Mouse (Mus musculus) ovary, postnatal 36 days (tissue): ENCODE measurements at regions not wholly inside any gene's neighbourhood (a gene's known extent, or its start where the extent isn't known, plus 50 kb on each side); places are given as distances from the start of the nearest gene placed in this dataset.

Source experiments
- DNase-seq: peaks from one replicate; pipeline ENCODE4 v3.0.0; 2022; ENCODE audit warnings: low spot score, mixed read lengths

DNA sequence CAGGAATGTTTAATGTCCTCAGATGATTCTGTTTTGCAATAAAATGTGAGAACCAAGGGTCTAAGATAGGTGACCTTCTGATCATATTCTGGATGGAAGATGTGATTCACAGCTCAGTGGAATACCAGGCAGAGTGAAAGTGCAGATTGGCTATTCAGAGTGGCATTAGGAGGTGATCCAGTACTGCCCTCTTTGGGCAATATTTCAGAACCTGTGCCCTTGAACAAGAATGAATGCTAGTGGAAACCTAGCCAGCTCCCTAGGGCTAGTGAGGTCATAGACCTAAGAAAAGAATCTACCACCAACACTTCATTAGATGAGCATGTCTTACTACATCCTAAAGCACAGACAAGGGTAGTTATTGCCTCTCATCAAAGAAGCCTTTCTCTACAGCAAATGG is 372.7 kb upstream of the Trib2 start:
- DNase-seq = no peak

DNA sequence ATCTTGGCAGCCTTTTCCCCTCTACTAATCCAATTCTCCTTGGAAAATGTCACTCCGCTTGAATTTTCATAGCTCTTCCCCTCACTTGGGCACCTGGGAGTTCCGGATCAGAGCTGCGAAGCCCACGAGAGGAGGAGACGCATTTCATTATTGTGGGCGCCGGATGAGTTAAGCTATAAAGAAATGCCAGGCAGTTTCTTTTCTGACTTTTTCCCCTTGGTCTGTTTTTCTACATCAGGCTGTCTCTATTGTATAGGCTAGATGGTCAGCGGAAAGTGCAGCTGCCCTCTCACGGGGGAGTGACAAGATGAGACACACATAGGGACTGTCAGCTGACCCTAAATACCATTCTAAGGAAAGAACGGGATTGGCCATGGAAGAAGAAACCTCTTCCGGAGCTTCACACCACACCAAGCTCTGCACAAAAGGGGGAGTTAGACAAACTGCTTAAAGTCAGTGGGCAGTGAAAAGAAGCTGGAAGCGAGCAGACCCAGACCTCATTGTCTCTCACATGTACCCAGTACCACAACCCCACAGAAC is 369.3 kb upstream of the Trib2 start:
- DNase-seq = no peak

DNA sequence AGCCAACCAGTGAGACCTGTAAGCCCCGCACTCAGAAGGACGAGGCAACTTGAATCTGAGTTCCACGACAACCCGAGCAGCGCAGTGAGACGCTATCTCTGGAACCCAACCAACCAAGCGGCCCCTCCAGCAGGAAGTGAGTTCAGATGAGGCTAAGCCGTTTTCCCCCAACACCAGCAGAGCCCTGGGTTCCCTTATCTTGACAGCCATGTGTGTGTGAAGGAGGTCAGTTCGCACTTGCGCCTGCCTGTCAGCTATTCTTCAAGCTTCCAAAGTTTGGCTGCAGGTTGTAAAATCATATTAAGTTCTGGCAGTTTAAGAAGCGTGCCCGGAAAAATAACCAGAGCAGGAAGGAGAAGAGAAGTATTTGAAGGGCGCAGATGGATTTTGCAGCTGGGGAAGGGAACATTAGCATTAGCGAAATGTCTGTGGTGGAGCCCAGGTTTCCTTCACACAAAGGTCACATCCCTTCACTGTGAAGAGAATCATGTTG is 368.8 kb upstream of the Trib2 start:
- peak; percentile 6 for DNase-seq

DNA sequence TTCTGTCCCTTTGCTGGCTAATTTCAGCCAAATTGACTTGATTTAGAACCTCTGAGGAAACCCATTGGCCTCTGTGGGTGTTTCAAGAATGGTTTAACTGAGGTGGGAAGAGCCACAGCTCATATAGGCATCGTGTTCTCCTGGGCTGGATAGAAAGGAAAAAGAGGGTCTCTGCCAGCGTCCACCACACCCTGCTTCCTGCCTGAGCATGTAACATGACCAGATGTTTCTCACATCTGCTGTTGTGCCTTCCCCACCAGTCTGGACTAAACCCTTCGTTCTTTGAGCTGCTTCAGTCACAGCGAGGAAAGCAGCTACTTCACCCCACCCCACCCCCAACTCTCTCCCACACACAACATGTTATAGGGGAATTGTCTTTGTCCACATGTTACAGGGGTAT is 366.3 kb upstream of the Trib2 start:
- DNase-seq = no peak

DNA sequence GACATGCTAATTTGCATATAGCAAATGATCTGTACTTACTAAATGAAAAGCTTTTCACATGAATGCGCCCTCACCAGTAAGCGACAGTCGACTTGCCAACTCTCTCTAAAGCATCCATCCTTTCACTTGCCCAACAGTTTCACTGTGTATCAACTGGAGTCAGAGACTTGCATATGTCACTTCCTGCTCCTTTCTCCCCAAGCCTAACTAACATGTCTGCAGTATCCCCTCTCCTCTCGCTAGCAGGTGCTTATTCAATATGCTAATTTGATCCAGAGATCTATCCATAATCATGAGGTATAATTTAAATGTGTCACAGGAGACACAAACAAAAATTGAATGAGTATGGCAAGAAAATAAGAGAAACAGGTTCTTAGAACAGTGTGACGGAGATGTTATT is 364.9 kb upstream of the Trib2 start:
- no peak for DNase-seq

DNA sequence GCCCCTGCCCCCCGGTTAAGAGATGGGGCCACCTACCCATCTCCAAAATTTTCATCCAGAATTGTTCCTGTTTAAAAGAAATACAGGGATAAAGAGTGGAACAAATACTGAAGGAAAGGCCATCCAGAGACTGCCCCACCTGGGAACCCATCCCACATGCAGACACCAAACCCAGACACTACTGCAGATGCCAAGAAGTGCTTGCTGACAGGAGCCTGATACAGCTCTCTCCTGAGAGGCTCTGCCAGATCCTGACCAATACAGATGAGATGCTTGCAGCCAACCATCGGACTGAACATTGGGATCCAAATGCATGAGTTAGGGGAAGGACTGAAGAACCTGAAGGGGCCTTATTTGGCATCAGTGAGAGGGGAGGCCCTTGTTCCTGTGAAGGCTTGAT is 363.2 kb upstream of the Trib2 start:
- DNase-seq = no peak

DNA sequence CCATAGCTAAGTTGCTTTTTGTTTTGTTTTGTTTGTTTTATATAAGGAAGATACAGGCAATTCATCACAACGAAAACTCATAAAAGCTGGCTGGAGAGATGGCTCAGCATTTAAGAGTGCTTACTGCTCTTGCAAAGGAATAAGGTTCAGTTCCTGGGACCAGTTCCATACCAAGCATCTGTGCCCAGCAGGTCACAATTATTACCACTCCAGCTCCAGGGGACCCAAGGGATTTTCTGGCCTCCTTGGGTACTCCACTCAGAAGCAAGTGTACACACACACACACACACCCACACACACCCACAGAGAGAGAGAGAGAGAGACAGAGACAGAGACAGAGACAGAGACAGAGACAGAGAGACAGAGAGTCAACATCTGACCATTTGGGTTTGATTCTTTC is 359.6 kb upstream of the Trib2 start:
- no peak for DNase-seq

DNA sequence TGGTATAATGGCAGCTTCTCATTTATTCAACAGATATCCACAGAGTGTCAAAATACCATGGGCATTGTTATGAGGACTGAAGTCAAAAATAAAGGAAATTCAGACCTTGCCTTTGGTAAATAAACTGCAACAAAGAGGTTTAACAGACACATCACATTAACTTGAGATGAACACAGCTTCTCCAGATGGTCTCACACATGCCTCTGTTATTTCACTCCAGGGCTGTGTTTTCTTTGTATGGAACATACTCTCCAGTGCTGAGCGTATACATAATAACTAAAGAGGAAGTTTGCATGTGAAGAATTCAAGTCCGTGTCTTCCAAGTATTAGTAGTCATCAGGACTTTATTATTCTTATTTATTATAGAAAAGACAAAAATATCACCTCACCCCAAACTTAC is 355.5 kb upstream of the Trib2 start:
- no peak for DNase-seq

DNA sequence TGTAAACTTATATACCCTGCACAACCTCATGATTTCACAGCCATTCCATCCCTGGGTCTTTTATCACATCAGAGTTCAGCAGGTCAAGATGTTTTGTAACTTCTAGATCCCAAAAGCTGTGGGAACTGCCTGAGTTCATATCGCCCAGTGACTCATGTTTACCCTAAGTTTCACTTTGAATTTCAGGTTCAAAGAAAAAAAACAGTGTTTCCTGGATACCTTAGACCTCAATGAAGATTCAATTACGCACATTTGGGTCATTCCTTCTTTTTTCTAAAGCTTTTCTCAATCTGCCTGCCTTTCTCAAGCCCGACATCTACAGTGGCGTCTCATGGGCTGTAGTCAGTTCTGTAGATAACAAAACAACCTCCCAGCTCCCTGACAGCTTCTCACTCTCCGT is 354.9 kb upstream of the Trib2 start:
- no peak for DNase-seq

DNA sequence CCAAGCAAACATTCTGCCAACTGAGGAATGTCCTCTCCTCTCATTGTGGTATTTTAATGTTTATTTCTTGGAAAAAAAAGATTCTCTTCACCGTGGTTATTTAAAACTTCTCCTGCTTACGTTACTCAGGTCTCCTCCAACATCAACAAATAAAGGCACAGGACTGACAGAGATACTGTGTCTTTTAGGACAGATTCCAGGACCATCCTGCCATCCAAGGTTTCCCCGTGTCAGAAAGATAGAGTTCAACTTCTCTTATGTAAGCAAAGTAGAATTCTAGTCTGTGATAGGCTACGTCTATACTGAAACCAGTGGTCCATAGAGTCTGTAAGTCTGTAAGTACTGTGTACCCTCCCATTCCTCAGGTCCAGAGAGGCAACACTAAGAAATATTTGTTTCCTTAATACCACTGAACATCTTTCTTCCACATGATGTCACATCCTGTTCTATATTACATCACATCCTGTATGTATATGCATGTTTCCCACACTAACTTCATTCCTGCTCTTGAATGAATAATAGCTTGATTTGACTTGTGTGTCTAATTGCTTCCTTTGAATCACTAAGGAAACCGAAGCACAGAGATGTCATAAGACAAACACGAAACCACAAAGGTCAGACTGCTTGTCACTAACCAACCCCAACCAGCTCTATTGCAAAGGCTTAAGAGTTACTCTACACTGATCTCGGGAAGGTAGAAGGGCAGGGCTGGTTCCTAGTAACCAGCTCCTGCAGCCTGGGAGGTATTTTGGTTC is 353.2 kb upstream of the Trib2 start:
- DNase-seq = no peak

DNA sequence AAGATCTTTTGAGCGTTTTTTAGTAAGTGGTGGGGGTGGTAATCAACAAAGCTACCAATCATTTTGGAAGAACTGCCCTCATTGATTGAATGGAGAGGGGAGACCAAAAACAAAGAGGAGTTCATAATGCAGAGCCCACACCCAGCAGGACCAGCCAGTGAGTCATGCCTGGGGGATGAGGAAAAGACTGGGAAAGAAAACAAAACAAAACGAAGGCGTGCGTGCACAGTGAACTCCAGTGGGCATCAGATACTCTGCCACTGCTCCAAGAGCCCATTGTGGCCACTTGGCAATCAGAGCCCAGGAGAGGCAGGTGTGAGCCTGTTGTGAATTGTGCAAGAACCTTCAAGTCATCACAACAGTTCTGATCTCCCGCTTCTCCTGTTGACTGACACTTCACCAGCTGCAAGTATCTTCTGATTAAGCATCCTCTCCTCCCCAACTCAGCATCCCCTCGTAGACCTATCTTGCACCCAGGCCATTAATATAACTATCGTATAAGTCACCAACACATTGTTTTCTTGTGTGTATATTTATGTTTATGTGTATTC is 351.1 kb upstream of the Trib2 start:
- no peak for DNase-seq

DNA sequence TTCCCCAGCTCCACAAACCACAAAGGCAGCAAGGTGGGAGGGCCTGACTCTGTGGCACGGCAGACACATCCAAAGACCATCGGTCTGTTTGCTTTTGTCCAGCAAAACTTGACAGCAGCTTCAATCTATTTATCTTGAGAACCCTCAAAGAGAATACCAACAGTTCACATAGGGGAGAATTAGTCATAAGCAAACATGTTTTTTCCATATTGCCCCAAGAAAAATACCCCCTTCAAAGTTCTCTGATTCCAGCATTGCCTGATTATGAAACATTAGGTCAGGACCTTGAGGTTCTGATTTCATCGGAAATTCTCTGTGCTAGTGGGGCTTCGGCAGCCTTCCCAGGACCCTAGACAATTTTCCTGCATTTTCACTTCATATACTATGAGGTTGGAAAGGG is 348.4 kb upstream of the Trib2 start:
- DNase-seq = no peak

DNA sequence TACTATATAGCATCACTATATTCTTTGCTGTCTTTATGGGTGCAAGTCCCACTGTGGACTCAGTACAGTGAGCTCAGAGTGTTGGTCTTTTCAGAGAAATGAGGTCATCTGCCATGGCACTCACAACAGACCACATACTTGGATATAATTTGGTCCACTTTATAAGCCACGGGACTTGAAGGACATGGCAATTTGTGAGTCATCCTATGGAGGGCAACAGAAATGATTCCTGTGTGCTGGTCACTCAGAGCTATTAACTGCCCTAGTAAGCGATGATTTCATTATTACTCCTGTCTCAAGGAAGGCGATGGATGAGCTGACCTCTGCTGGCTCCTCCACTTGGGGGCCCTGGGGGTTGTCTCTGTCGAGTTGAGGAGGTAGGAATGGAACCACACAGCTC is 345.2 kb upstream of the Trib2 start:
- no peak for DNase-seq

DNA sequence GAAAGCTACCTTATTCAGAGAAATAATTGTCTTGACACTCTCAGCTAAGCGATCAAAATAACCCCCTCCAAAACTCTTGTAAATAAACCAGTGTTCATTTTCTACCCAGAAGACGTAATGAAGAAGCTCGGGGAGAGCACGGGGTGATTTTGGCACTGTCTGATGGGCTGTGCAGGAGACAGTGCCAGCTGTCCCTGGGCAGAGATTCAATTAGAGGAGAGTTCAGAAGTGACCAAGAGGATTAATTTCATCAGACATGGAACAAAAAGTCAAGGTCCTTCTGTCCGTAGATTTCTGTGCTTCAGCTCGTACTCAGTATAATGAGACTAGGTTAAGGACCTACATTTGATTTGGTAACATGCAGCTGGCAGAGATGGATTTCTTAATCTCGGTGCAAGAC is 341.2 kb upstream of the Trib2 start:
- DNase-seq = peak; percentile 34

DNA sequence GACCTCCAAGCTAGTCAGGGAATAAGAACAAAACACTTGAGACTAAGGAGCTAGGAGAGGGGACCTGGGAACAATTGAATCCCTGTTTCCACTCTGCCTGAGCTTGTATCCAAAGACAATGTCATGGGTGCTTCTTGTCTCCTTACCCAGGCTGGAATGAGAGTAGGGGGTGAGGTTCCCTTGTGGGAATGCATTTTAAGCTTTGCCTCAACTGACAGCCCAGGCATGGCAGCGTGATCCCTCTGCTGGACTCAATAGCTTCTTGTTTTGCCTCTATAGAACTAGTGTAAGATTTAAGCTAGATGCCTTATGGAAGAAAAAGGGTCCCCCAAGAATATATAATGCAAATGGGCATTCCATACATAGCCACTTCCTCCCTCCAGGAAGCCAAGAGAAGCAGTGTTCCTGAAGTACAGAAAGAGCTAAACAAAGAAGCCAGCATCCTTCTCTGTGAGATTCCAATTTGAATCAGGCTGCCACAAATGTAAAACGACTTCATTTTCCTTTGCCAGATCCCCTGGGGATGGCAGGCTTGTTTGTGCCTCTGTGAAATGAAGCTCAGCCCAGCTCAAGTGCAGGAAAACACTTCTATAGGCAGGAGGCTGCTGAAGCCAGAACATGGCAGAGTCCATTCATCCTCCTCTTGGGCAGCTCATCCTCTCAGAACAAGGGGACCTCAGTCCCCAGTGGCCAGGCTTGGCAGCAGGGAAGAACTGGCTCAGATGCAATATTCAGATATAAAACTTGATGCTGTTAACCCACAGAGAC is 339.3 kb upstream of the Trib2 start:
- DNase-seq = no peak

DNA sequence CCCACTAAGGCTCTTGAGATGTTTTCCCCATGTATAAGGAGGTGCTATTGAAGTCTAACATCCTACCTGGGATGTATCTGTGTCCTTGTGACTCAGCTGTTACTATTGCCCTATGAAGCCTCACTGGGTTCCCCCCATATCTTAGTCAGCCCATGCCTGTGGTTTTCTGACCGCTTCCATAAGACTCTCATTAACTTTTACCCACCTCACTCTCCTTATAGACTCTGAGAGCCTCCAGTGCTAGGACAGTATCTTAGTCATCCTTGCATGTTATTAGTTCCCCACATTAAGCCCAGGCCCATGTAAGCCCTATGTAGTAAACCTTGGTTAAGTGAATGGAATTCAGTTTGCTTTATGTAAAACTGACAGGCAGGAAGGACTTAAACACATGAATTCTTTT is 337.5 kb upstream of the Trib2 start:
- no peak for DNase-seq

DNA sequence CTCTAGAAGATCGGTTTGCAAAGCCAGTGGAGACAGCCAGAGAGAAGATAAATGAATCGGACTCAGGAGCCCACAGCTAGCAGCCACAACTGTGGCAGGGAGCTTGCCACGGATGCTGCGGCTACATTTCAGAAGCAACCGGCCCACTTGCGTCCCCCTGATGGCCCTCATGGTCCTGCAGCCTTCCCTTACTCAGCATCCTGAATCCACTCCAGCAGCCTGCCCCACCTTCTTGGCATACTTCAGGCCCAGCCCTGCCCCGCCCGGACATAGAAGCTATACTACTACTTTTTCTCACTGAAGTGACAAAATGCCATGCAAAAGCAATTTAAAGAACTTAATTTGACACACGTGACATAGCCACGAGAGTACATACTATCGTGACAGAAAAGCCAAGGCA is 335.4 kb upstream of the Trib2 start:
- no peak for DNase-seq

DNA sequence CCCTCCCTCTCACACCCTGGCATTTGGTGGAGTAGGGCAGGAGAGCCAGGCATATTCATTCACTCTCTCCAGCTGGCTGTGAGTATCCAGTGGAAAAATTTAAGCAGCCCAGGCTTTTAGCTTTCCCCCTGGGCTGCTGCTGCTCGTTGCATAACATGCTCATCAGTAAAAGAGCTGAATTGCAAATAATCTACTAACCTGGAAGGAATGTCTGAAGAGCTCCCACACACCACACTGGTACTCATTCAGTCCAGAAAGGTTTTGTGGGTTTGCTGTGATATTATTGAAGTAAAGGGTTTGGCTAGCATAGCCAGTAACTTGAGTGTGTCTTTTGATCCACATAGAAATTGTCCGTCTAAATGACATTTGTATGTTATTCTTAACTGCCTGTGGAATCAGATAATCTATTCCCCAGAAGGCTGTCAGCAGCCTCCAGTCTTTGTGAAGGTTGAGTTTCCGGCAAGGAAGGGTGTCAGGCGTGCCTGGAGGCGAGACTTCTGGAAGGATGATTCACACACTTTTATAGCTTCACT is 334.5 kb upstream of the Trib2 start:
- no peak for DNase-seq

DNA sequence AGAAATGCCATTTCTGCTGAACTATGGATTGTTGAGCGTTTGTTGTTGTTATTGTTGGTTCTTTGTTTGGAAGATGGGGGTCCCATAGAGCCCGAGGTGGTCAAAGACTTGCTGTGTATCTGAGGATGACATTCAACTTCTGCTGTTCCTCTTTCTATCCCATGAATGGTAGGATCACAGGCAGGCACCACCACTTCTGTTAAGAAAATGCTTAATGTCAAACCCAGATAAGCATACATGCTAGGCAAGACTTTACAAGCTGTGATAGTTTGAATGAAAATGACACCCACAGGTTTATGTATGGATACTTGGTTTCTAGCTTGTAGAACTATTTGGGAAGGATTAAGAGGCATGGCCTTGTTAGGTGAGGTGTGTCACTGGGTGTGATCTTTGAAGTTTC is 330.2 kb upstream of the Trib2 start:
- DNase-seq = no peak

DNA sequence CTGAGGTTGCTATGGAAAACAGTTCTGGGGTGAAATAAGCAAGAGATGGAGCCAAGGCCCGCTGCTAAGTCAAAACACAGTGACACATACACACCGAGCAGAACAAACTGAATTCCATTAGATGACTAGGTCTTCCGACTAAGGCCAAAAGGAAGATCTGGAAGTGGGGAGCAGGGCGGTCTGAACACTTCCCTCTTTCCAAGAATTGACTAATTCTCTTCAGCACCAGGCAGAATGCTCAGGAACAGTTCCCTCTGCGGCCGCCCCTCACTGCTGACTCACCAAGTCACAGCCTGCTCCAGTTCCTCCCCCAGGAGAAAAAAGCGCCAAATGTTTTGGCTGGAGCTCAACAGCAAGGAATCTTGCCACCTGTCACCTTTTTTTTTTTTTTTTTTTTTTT is 328.9 kb upstream of the Trib2 start:
- DNase-seq = peak; percentile 24

DNA sequence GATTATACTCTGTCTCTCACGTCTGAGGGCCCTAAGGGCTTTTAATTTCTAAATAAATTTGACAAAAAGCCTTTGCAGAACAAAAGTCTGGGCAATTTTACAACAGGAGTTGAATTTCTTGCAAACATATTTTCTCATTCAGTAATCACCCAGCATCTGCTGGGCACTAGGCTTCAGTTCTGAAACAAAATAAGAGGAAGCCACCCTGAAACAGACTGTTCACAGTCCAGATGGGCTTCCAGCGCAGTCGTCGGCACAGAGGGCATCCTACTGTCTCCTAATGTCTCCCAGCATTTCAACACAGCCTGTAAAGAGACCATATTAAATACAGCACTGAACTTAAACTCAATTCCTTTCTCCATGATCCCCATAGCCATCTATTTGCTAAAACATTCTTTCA is 324.5 kb upstream of the Trib2 start:
- no peak for DNase-seq

DNA sequence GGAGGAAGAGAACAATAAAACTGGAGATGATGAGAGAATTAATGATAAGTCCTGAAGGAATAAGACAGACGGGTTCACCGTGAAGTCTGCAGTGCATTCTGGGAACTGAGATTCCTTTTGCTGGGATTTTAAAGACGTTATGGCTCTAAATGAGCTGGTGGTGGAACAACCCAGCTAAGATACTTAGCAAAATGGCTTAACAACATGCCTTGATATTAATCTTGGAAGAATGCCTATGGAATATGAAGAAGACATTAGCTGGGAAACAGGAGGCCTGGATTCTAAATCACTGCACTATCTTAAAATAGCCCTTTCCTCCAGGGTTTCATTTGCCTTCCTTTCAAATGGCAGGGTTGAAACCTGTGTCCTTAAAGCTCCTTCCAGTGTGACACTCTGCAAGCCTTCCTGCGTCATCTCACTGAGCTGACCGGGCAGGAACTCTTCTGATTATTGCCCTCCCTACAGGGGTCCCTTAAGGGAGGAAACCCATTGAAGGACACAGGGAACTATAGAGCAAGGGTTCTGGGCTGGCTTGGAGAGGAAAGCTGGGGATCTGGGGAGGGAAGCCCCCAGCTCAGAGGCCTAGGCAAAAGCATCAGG is 323.9 kb upstream of the Trib2 start:
- DNase-seq = no peak
